Mouse (Mus musculus): Measurements from ENCODE around the gene Cacna2d3. TPM values are rescaled to one million over a fixed set of nuclear protein-coding genes. Genes with fewer than 3 reads are reported as not detected.

Gene Cacna2d3
- total and polyA plus RNA-seq, 3 experiments = not detected

DNA sequence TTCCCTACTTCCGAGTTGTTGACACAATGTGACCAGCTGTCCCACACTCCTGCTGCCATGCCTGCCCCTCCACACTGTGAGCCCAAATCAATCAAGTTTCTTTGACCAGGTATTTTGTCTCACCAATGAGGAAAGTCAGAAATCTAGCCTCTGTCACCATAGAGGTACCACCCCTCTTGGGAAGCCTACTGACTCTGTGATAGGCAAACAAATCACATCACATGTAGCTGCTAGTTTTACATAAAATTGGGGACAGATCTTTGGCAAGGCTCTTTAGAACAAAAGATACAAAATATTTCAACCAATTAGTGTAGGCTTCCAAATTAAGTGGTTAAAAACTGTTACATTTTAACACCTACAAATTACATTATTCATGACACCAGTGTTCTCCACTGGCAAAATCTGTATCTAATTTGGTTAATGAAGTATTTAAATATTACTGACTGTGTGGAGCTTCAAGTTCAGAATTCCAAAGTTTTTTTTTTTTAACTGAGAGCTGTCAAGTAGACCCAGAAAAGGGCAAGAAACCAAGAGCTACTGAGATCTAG lies 788.8 kb downstream of the Cacna2d3 start:
- dilution Hi-C loops (cut with MboI; ENCODE audit: extremely low pct_ligation_motif_present, extremely low pct_unique_long_range_greater_than_20kb, low sequenced_read_pairs) = no loop called here
- Histone ChIP-seq H3K9me3 (replicated peaks; ENCODE audit: low read length) (peaks cover 61% of the 10 kb centered on the region), H3K27ac (ENCODE audit: insufficient read depth, low read depth) (no peak overlapping the region), H3K79me2 (replicated peaks; ENCODE audit: control insufficient read depth, extremely low read depth, insufficient read depth, poor library complexity, severe bottlenecking) (no peaks in the 10 kb centered on the region), H3K4me2 (ENCODE audit: insufficient read depth, low read depth, poor library complexity, severe bottlenecking) (no peak overlapping the region), H3K4me1 (ENCODE audit: control insufficient read depth in 1 of 2, insufficient read depth in 2 of 2) (no peaks in the 10 kb centered on the region), H3K27me3 (replicated peaks) (no peaks in the 10 kb centered on the region), H3K36me3 (replicated peaks in 1 of 2; ENCODE audit: control insufficient read depth in 1 of 2, insufficient read depth in 1 of 2, low read length in 1 of 2) (no peaks in the 10 kb centered on the region), H3K4me3 (replicated peaks in 1 of 3; ENCODE audit: low read depth in 2 of 3, low read length in 2 of 3, poor library complexity in 1 of 3) (no peak overlapping the region), H3K9ac (ENCODE audit: insufficient read depth, low read depth) (no peak overlapping the region)
- DNase-seq (ENCODE audit: extremely low read depth) = no peak
- TF ChIP-seq E2F4 (IDR thresholded peaks at IDR 0.05; ENCODE audit: insufficient replicate concordance, low read depth, low read length) (no peak), TCF12 (IDR thresholded peaks at IDR 0.05; ENCODE audit: low read depth, low read length) (no peak), MEF2A (IDR thresholded peaks at IDR 0.05; ENCODE audit: borderline replicate concordance, low read depth, low read length) (no peak), RCOR1 (conservative IDR thresholded peaks at IDR 0.05; ENCODE audit: low read depth, low read length) (no peak), TBP (conservative IDR thresholded peaks at IDR 0.05; ENCODE audit: low read depth, low read length) (no peak), GABPA (IDR thresholded peaks at IDR 0.05; ENCODE audit: insufficient replicate concordance, low read depth, low read length) (no peak), ETS1 (conservative IDR thresholded peaks at IDR 0.05; ENCODE audit: low read depth, low read length) (no peak), NRF1 (IDR thresholded peaks at IDR 0.05; ENCODE audit: low read depth, low read length) (no peak), ZC3H11A (IDR thresholded peaks at IDR 0.05; ENCODE audit: low read depth, low read length) (no peak), USF1 (IDR thresholded peaks at IDR 0.05; ENCODE audit: low read depth, low read length) (no peak), MAZ (IDR thresholded peaks at IDR 0.05; ENCODE audit: low read depth, low read length) (no peak), HCFC1 (IDR thresholded peaks at IDR 0.05; ENCODE audit: low read depth, low read length) (no peak), KAT2A (IDR thresholded peaks at IDR 0.05; ENCODE audit: insufficient replicate concordance, low read length) (no peak), CHD2 (IDR thresholded peaks at IDR 0.05; ENCODE audit: low read length) (no peak)
- in situ Hi-C loops (cut with MboI; ENCODE audit: low pct_ligation_motif_present, low pct_unique_long_range_greater_than_20kb, low sequenced_read_pairs) = no loop called here

DNA sequence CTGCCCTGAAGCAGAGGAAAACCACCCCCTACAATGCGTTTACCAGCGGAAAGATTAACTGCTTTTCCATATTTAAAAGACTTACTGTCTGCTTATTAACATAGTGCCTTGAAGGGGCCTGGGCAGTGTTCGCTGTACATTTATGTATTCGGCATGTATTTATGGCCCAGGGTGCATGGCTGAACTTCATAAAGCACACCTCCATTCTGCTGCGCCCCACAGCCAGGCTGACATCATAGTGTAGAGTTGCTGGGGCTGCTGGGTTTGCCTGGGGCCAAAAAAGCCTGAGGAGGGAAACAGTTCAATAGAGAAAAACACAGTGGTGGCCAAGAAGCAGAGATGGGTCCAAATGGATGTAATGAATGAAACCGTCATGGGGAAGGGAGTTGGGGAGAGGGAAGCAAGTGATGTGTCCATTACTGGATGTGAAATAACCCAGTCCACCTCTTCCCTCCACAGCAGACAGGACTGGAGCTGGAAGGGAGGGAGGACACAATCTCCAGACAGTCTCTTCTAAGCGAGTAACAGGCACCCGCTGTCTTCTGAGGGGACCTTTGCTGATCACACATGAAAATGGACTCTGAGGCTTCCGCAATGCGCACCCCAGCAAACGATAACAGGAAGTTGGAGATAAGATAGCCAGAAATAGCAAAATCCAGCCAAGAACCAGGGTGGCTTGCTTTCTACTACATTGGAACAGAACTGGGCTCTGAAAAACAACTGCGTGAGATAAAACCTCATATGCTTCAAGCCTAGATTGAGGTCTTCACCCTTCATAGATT lies 798.3 kb downstream of the Cacna2d3 start:
- no peak for TF ChIP-seq TCF12 (IDR thresholded peaks at IDR 0.05; ENCODE audit: low read depth, low read length)
- no peak for TF ChIP-seq USF2 (conservative IDR thresholded peaks at IDR 0.05; ENCODE audit: low read depth, low read length)
- Histone ChIP-seq H3K4me3 (replicated peaks in 1 of 3; ENCODE audit: low read depth in 2 of 3, low read length in 2 of 3, poor library complexity in 1 of 3) (no peak overlapping the region), H3K4me2 (ENCODE audit: insufficient read depth, low read depth, poor library complexity, severe bottlenecking) (no peak overlapping the region), H3K4me1 (ENCODE audit: control insufficient read depth in 1 of 2, insufficient read depth in 2 of 2) (no peaks in the 10 kb centered on the region), H3K36me3 (replicated peaks in 1 of 2; ENCODE audit: control insufficient read depth in 1 of 2, insufficient read depth in 1 of 2, low read length in 1 of 2) (no peaks in the 10 kb centered on the region), H3K79me2 (replicated peaks; ENCODE audit: control insufficient read depth, extremely low read depth, insufficient read depth, poor library complexity, severe bottlenecking) (no peaks in the 10 kb centered on the region), H3K27ac (ENCODE audit: insufficient read depth, low read depth) (no peak overlapping the region), H3K9ac (ENCODE audit: insufficient read depth, low read depth) (no peak overlapping the region), H3K9me3 (replicated peaks; ENCODE audit: low read length) (peaks cover 70% of the 10 kb centered on the region), H3K27me3 (replicated peaks) (no peaks in the 10 kb centered on the region)
- DNase-seq (ENCODE audit: extremely low read depth) = no peak
- in situ Hi-C loops (cut with MboI; ENCODE audit: low pct_ligation_motif_present, low pct_unique_long_range_greater_than_20kb, low sequenced_read_pairs) (no loop called here), dilution Hi-C loops (cut with MboI; ENCODE audit: extremely low pct_ligation_motif_present, extremely low pct_unique_long_range_greater_than_20kb, low sequenced_read_pairs) (no loop called here)

All from CH12.LX (cell line).